Mouse (Mus musculus) heart, adult 2 months (tissue): ENCODE results near the gene Aup1.

Experiments used
- EP300 ChIP-seq: fragments of 200-500 bp; IDR thresholded peaks from 2 replicates; pipeline ENCODE4 v1.6.1; 2011; ENCODE audit warnings: low read depth, low read length, control low read depth; ENCODE audit not compliant: insufficient read depth
- POLR2A ChIP-seq: fragments of 200-500 bp; IDR thresholded peaks from 2 replicates; pipeline ENCODE4 v1.6.1; 2011; ENCODE audit warnings: mild to moderate bottlenecking, low read depth, low read length, control low read depth; ENCODE audit not compliant: insufficient read depth

DNA sequence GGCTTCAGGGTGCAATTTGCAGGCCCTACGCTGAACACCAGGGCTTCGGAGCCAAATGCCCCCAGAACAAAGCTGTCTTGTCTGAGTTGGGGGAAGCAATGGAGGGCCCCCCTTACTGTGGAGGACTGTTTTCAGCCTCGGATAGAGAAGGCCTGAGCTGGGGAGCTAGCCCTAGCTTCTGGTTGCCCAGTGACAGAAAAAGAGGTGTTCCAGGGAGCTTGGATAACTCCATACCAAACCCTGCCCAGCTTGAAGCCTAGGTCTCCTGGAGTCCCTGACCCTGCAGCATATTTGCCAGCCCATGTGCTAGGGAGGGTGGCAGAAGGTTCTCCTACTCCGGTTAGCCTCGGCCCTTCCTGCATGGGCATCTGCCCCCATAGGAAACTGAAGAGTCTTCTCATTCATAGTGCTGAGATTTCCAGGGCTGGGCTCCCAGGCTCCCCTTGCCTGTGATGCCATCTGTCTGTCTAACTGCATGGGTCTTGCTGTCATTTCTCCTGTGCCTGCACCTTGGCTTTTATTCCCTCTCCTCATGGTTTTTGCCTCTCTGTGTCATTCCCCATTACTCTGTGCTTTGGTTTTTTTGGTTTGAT is 19.8 kb upstream of the Aup1 start:
- TF ChIP-seq POLR2A (no peak), EP300 (no peak)
